Mouse (Mus musculus) hindbrain, embryonic 11.5 days (tissue): ENCODE data around the gene Mtg1. TPM values are rescaled to one million over a fixed set of nuclear protein-coding genes. Genes with fewer than 3 reads are reported as not detected.

ENCODE experiments used
- ATAC-seq: fragments of 200-750 bp; cut with Nextera tagmentation; 2 replicates; pipeline ENCODE4 v1.8.0; 2017; ENCODE audit warnings: mild to moderate bottlenecking, moderate TSS enrichment, moderate library complexity; ENCODE audit not compliant: low FRiP score
- DNase-seq: peaks from one replicate; pipeline ENCODE4 v3.0.0-alpha.2; 2015; ENCODE audit warnings: low spot score
- H3K27ac ChIP-seq: fragments of 300-500 bp; sonication (generic); 2 replicates; pipeline ENCODE4 v1.5.1; 2014; ENCODE audit warnings: mild to moderate bottlenecking, low read depth, low read length
- H3K27me3 ChIP-seq: fragments of 300-500 bp; sonication (generic); 2 replicates; pipeline ENCODE4 v1.6.1; 2014; ENCODE audit warnings: mild to moderate bottlenecking, low read length, moderate library complexity, mixed read lengths; ENCODE audit not compliant: control insufficient read depth, insufficient read depth
- H3K36me3 ChIP-seq: fragments of 300-500 bp; sonication (generic); 2 replicates; pipeline ENCODE4 v1.6.1; 2014; ENCODE audit warnings: mild to moderate bottlenecking, low read length, moderate library complexity, mixed read lengths; ENCODE audit not compliant: control insufficient read depth, insufficient read depth
- H3K4me1 ChIP-seq: fragments of 300-500 bp; sonication (generic); replicated peaks from 2 replicates; pipeline ENCODE4 v1.6.1; 2014; ENCODE audit warnings: low read length, mixed read lengths; ENCODE audit not compliant: control insufficient read depth, insufficient read depth
- H3K4me2 ChIP-seq: fragments of 300-500 bp; sonication (generic); replicated peaks from 2 replicates; pipeline ENCODE4 v1.6.1; 2014; ENCODE audit warnings: mild to moderate bottlenecking, low read depth, low read length
- H3K4me3 ChIP-seq: fragments of 300-500 bp; sonication (generic); 2 replicates; pipeline ENCODE4 v1.5.1; 2014; ENCODE audit warnings: low read depth, low read length
- H3K9ac ChIP-seq: fragments of 300-500 bp; sonication (generic); 2 replicates; pipeline ENCODE4 v1.6.1; 2014; ENCODE audit warnings: low read depth, low read length
- H3K9me3 ChIP-seq: fragments of 300-500 bp; sonication (generic); 2 replicates; pipeline ENCODE4 v1.6.1; 2016; ENCODE audit warnings: low read length; ENCODE audit not compliant: control insufficient read depth
- WGBS: fragments of 180-500 bp; shearing (Covaris S2); extraction: QIAGEN DNeasy Blood & Tissue Kit; methylation state at CpG from one replicate; pipeline ENCODE4 v1.1.7; 2014; 5-methylcytosine and 5-hydroxymethylcytosine counted together
- polyA plus RNA-seq: library from polyadenylated mRNA; unstranded; fragments of >200 nt; fragmentation: Nextera tagmentation; extraction: Ambion mirVana; gene quantifications from 2 replicates; pipeline ENCODE4 v1.2.1, GENCODE M21; 2014

Mtg1 gene
- polyA plus RNA-seq, 1 experiment from 2014 or later = 22.0 TPM

DNA sequence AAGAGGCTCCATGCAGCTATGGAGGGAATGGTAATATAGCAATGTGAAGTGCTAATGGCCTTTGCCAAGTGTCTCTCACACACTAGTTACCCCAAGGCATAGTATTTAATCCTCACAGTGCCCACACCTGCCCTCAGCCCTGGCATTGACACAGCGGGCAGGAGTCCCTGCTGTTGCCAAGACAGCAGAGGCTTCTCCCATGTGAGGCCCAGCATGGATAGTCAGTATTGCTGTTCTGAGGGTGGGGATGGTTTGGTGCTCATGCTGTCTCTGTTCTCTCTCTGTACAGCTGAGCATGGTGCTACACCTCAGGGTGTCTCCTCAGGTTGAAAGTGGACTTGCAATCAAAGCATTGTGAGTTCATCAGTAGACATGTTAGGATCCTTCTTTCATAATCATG, 53.1 kb downstream of the Mtg1 start:
- no peaks in the 10 kb centered on the region for H3K36me3 ChIP-seq
- no peak overlapping the region for H3K9ac ChIP-seq
- DNase-seq (no peak), ATAC-seq (no peak)
- H3K9me3 ChIP-seq = no peaks in the 10 kb centered on the region
- no peak overlapping the region for H3K4me2 ChIP-seq
- WGBS = 86% methylated on average over 1 of the region's 1 CpGs
- H3K4me3 ChIP-seq = no peak overlapping the region
- H3K4me1 ChIP-seq = no peaks in the 10 kb centered on the region
- no peak overlapping the region for H3K27ac ChIP-seq
- H3K27me3 ChIP-seq = no peaks in the 10 kb centered on the region

DNA sequence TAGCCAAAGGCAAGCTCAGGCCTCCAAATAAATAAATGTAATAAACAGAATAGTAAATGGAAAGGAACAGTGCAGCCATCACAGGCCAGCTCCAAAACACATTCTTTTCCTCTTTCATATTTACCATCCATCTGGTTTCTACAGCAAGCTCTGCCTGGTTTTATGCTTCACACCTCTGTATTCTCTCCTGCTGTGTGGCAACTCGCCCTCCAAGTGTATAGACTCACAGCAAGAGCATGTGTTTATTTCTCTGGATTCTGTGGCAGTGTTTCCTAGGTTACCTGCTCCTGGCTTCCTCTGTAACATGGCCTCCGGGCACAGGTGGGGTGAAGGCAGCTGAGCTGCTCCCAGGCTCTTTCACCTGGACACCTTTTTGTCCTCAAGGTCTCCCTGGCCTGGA, 55.1 kb downstream of the Mtg1 start:
- WGBS = 50% methylated on average over 2 of the region's 2 CpGs
- H3K9ac ChIP-seq = no peak overlapping the region
- H3K4me2 ChIP-seq = no peak overlapping the region
- no peaks in the 10 kb centered on the region for H3K9me3 ChIP-seq
- H3K27ac ChIP-seq = no peak overlapping the region
- H3K27me3 ChIP-seq = no peaks in the 10 kb centered on the region
- no peak overlapping the region for H3K4me3 ChIP-seq
- no peak for DNase-seq
- no peaks in the 10 kb centered on the region for H3K36me3 ChIP-seq
- H3K4me1 ChIP-seq = no peaks in the 10 kb centered on the region
- ATAC-seq = no peak

DNA sequence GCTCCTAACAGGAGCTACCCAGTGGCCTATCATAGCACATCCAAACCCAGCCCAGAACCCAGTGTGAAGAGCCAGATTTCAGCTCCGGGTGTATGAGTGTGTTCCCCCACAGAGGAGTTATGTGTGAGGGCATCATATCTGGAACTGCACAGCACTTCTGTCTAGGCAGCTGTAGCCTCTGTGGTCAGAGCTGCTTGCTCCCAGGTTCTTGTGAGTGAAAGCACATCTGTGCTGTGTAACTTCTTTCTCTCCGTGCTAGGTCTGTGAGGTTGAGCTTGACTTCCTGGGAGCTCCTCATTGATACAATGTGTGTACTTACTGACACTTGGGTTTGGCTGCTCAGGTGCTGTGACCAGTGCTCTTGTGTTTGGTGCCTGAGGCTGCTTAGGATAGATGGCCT, 55.5 kb downstream of the Mtg1 start:
- DNase-seq (no peak), ATAC-seq (no peak)
- WGBS = 91% methylated on average over 2 of the region's 2 CpGs
- Histone ChIP-seq H3K36me3 (no peaks in the 10 kb centered on the region), H3K4me3 (no peak overlapping the region), H3K4me2 (no peak overlapping the region), H3K9me3 (no peaks in the 10 kb centered on the region), H3K27ac (no peak overlapping the region), H3K4me1 (no peaks in the 10 kb centered on the region), H3K27me3 (no peaks in the 10 kb centered on the region), H3K9ac (no peak overlapping the region)

DNA sequence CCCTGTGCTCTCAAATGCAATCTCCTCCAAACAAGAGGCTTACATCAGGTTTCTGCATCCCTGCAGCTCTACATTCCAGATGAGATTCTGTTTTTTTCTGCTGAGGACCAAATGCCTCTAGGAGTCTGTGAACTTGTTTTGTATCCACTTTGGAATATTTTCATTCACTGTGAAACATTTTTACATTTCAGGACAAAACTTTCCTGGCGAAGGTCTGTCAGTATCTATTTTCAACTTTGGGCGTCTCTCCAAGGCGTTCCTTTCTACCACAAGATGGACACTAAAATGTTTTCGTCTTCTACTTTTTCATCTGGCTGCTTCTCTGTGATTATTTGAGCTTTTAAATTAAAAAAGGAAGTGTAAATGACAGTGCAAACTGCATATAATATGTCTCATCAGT, 56.7 kb downstream of the Mtg1 start:
- Histone ChIP-seq H3K36me3 (no peaks in the 10 kb centered on the region), H3K9me3 (no peaks in the 10 kb centered on the region), H3K4me1 (no peaks in the 10 kb centered on the region), H3K27ac (no peak overlapping the region), H3K9ac (no peak overlapping the region), H3K4me3 (no peak overlapping the region), H3K4me2 (no peak overlapping the region), H3K27me3 (no peaks in the 10 kb centered on the region)
- WGBS = 95% methylated on average over 4 of the region's 4 CpGs
- ATAC-seq (no peak), DNase-seq (no peak)

DNA sequence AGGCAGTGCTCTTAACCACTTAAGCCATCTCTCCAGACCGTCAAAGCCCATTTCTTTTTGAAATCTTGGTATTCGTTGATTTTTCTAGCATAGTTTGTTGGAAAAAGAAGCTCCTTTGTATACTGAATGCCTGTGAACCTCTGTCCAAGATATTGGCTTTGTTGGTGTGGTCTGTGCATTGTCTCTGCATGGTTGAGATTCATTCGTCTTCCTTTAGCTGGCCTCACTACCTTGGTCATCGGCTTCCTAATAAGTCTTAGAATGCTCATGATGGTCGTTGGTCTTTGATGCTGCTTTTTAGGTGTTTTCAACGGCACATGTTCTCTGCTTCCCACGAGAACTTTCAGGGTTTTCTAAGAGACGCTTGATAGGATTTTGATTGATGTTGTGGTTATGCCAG, 58.6 kb downstream of the Mtg1 start:
- ATAC-seq (no peak), DNase-seq (no peak)
- Histone ChIP-seq H3K27ac (no peak overlapping the region), H3K9ac (no peak overlapping the region), H3K4me3 (no peak overlapping the region), H3K4me2 (no peak overlapping the region), H3K36me3 (no peaks in the 10 kb centered on the region), H3K4me1 (no peaks in the 10 kb centered on the region), H3K27me3 (no peaks in the 10 kb centered on the region), H3K9me3 (no peaks in the 10 kb centered on the region)
- WGBS = 85% methylated on average over 8 of the region's 8 CpGs

Other genes with a start within 250 kb of the Mtg1 start
- gene Kndc1, start 242.9 kb upstream of the Mtg1 start, polyA plus RNA-seq = 1.2 and 1.4 TPM in 2 replicates
- not detected in 2 replicates for gene Utf1, start 193.8 kb upstream of the Mtg1 start, polyA plus RNA-seq
- gene 6430531B16Rik, start 158.8 kb upstream of the Mtg1 start, polyA plus RNA-seq = 0.29 and 0.68 TPM in 2 replicates
- gene Adam8, start 145.0 kb upstream of the Mtg1 start, polyA plus RNA-seq = 2.6 and 3.1 TPM in 2 replicates
- gene Zfp511, start 101.2 kb upstream of the Mtg1 start, polyA plus RNA-seq = 47.0 and 49.9 TPM in 2 replicates
- gene Tubgcp2, start 100.9 kb upstream of the Mtg1 start, polyA plus RNA-seq = 58.1 and 67.4 TPM in 2 replicates
- 106 and 139 TPM in 2 replicates for gene Msx3, start 88.5 kb upstream of the Mtg1 start, polyA plus RNA-seq
- 11.2 and 12.1 TPM in 2 replicates for gene Caly, start 55.0 kb upstream of the Mtg1 start, polyA plus RNA-seq
- 0.27 TPM in 1 of 2 replicates, not detected in the other for gene Prap1, start 44.2 kb upstream of the Mtg1 start, polyA plus RNA-seq
- 17.7 and 18.4 TPM in 2 replicates for gene Fuom, start 35.1 kb upstream of the Mtg1 start, polyA plus RNA-seq
- gene Paox, start 21.8 kb upstream of the Mtg1 start, polyA plus RNA-seq = 15.2 and 15.8 TPM in 2 replicates
- 168 and 184 TPM in 2 replicates for gene Echs1, start 21.1 kb upstream of the Mtg1 start, polyA plus RNA-seq
- gene Sprn, start 17.3 kb downstream of the Mtg1 start, polyA plus RNA-seq = 0.94 and 1.9 TPM in 2 replicates
- not detected in 2 replicates for gene Olfr522, start 27.2 kb downstream of the Mtg1 start, polyA plus RNA-seq
- not detected in 2 replicates for gene Olfr523, start 35.7 kb downstream of the Mtg1 start, polyA plus RNA-seq
- not detected in 2 replicates for gene Olfr524, start 68.4 kb downstream of the Mtg1 start, polyA plus RNA-seq
- not detected in 2 replicates for gene Cd163l1, start 80.7 kb downstream of the Mtg1 start, polyA plus RNA-seq
- not detected in 2 replicates for gene 5830411N06Rik, start 109.7 kb downstream of the Mtg1 start, polyA plus RNA-seq
- not detected in 2 replicates for gene Olfr525, start 183.3 kb downstream of the Mtg1 start, polyA plus RNA-seq
- not detected in 2 replicates for gene Olfr527, start 196.5 kb downstream of the Mtg1 start, polyA plus RNA-seq
- not detected in 2 replicates for gene Olfr60, start 224.1 kb downstream of the Mtg1 start, polyA plus RNA-seq
- not detected in 2 replicates for gene Olfr530, start 238.8 kb downstream of the Mtg1 start, polyA plus RNA-seq